Mouse (Mus musculus) liver, embryonic 14.5 days (tissue): Measurements from ENCODE around the gene Fat2.

ENCODE experiments used
- CTCF ChIP-seq: IDR thresholded peaks from 2 replicates; pipeline ENCODE4 v1.5.1; 2016; ENCODE audit warnings: antibody characterized with exemption, low read depth, control low read depth
- EP300 ChIP-seq: IDR thresholded peaks from 2 replicates; pipeline ENCODE4 v1.6.1; 2016; ENCODE audit warnings: antibody characterized with exemption, low read depth

DNA sequence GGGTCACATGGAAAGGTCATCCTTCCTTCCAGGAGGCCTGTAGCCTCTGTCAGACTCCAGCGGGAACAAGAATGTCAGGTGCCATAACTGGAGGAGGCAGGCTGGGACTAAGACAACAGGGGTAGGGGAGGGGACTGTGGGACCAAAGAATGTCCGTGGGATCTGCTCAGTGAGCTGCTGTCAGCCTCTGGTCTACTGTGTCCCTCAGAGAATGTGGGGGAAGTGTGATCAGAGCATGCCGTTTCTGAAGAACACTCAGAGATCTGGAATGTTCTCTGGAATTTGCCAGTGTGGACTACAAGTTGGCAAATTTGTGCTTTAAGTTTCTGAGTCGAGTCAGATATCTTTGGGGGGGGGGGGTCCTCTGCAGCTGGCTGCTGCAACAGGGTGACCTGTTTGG, 34.0 kb downstream of the Fat2 start:
- TF ChIP-seq CTCF (no peak), EP300 (no peak)
